Mouse (Mus musculus) intestine, embryonic 16.5 days (tissue): Measurements from ENCODE around the gene Egfl8. TPM values are rescaled to one million over a fixed set of nuclear protein-coding genes. Genes with fewer than 3 reads are reported as not detected.

ENCODE experiments used
- ATAC-seq: fragments of 200-750 bp; cut with Nextera tagmentation; 2 replicates; pipeline ENCODE4 v1.8.0; 2017; ENCODE audit warnings: moderate TSS enrichment, moderate library complexity
- H3K27ac ChIP-seq: fragments of 300-500 bp; sonication (generic); 2 replicates; pipeline ENCODE4 v1.5.1; 2014; ENCODE audit warnings: mild to moderate bottlenecking, low read length
- H3K27me3 ChIP-seq: fragments of 300-500 bp; sonication (generic); replicated peaks from 2 replicates; pipeline ENCODE4 v1.6.1; 2014; ENCODE audit warnings: low read length, control low read depth, mixed read lengths; ENCODE audit not compliant: control insufficient read depth, insufficient read depth
- H3K36me3 ChIP-seq: fragments of 300-500 bp; sonication (generic); 2 replicates; pipeline ENCODE4 v1.6.1; 2014; ENCODE audit warnings: low read length, control low read depth; ENCODE audit not compliant: control insufficient read depth, insufficient read depth
- H3K4me1 ChIP-seq: fragments of 300-500 bp; sonication (generic); 2 replicates; pipeline ENCODE4 v1.6.1; 2014; ENCODE audit warnings: low read length, control low read depth, mixed read lengths; ENCODE audit not compliant: control insufficient read depth, insufficient read depth
- H3K4me2 ChIP-seq: fragments of 300-500 bp; sonication (generic); 2 replicates; pipeline ENCODE4 v1.6.1; 2014; ENCODE audit warnings: low read depth, low read length, control low read depth
- H3K4me3 ChIP-seq: fragments of 300-500 bp; sonication (generic); 2 replicates; pipeline ENCODE4 v1.5.1; 2014; ENCODE audit warnings: mild to moderate bottlenecking, low read length
- H3K9ac ChIP-seq: fragments of 300-500 bp; sonication (generic); 2 replicates; pipeline ENCODE4 v1.6.1; 2014; ENCODE audit warnings: low read depth, low read length
- H3K9me3 ChIP-seq: fragments of 300-500 bp; sonication (generic); 2 replicates; pipeline ENCODE4 v1.6.1; 2016; ENCODE audit warnings: low read length, control low read depth; ENCODE audit not compliant: control insufficient read depth
- WGBS: fragments of 180-500 bp; shearing (Covaris S2); extraction: QIAGEN DNeasy Blood & Tissue Kit; methylation state at CpG from one replicate; pipeline ENCODE4 v1.1.7; 2014; 5-methylcytosine and 5-hydroxymethylcytosine counted together
- polyA plus RNA-seq: library from polyadenylated mRNA; unstranded; fragments of >200 nt; fragmentation: Nextera tagmentation; extraction: Ambion mirVana; gene quantifications from 2 replicates; pipeline ENCODE4 v1.2.1, GENCODE M21; 2015

Egfl8 gene
- polyA plus RNA-seq, 1 experiment from 2014 or later, result 4.6 TPM

DNA sequence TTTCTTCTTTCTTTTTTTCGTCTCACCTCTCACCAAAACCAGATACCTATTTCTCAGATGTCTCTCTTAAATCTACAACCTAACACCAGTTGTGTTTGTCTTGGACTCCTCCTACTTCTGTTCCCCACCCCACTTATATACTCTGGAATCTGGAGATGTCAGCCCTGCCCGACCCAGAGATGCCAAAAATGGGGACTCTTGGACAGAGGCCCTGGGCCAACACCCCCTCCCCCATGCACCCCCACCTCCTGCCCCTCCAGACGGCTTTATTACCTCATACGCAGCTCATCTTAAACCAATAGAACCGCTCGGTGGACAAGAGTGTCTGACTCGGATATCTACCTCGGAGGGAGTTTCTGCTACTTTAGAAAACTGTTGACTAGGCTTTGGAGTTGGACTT is 19.7 kb downstream of the Egfl8 start:
- Histone ChIP-seq H3K27ac (no peak overlapping the region), H3K27me3 (no peaks in the 10 kb centered on the region), H3K4me1 (peaks cover 34% of the 10 kb centered on the region), H3K36me3 (peaks cover 19% of the 10 kb centered on the region), H3K4me3 (no peak overlapping the region), H3K4me2 (no peak overlapping the region), H3K9me3 (no peaks in the 10 kb centered on the region), H3K9ac (no peak overlapping the region)
- no peak for ATAC-seq
- whole genome bisulfite sequencing, result 57% methylated on average over 8 of the region's 8 CpGs

- no peak for ATAC-seq
- Histone ChIP-seq H3K9ac (peak overlapping the region; percentile 99), H3K27ac (no peak overlapping the region; the same call in 1 of the 2 replicates), H3K36me3 (peaks cover 12% of the 10 kb centered on the region), H3K4me3 (peak overlapping the region; percentile 90), H3K4me2 (peak overlapping the region; percentile 92), H3K4me1 (peaks cover 55% of the 10 kb centered on the region), H3K27me3 (no peaks in the 10 kb centered on the region), H3K9me3 (no peaks in the 10 kb centered on the region)
- WGBS, result 35% methylated on average over 34 of the region's 34 CpGs
These were observed 21.8 kb downstream of the Egfl8 start for GRCm38 (mm10) chr17:34593752-34594525.

- Histone ChIP-seq H3K9ac (peak overlapping the region; percentile 99), H3K36me3 (peaks cover 12% of the 10 kb centered on the region), H3K4me3 (peak overlapping the region; percentile 90), H3K27ac (peak overlapping the region; percentile 99), H3K4me1 (peaks cover 57% of the 10 kb centered on the region), H3K9me3 (no peaks in the 10 kb centered on the region), H3K4me2 (peak overlapping the region; percentile 92), H3K27me3 (no peaks in the 10 kb centered on the region)
- ATAC-seq, result peak; percentile 10
- WGBS, result 1% methylated on average over 32 of the region's 32 CpGs
These were observed 22.9 kb downstream of the Egfl8 start for GRCm38 (mm10) chr17:34592581-34593549.

DNA sequence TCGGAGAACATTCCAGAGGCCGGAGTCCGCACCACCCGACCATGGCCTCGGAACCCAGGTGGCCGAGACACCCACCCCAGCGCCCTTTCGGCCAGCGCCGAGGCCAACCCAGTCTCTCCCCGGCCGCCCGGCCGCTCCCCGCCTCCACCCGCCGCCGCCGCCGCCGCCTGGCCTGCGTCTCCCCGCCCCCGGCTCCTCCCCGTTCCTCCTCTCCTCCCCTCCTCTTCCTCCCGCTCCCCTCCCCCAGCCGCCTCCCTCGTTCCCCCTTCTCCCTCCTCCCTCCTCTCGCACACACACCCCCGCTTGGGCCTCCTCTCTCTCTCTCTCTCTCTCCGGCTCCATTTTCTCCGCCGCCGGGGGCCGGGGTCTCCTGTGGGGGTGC is 23.8 kb downstream of the Egfl8 start:
- Histone ChIP-seq H3K4me1 (peaks cover 52% of the 10 kb centered on the region), H3K4me3 (peak overlapping the region; percentile 90), H3K27ac (peak overlapping the region; percentile 99), H3K36me3 (peaks cover 12% of the 10 kb centered on the region), H3K9ac (peak overlapping the region; percentile 99), H3K27me3 (no peaks in the 10 kb centered on the region), H3K4me2 (peak overlapping the region; percentile 92), H3K9me3 (no peaks in the 10 kb centered on the region)
- under 1% methylated on average over 33 of the region's 35 CpGs for WGBS
- peak; percentile 54 for ATAC-seq

GRCm38 (mm10) chr17:34591029-34591993 is 24.5 kb downstream of the Egfl8 start, which contains the start of gene Pbx2:
Pbx2 (plus strand) TSS chr17:34591266.
- ATAC-seq, result peak; percentile 16
- peaks cover 56% of the 10 kb centered on the region for H3K4me1 ChIP-seq
- peak within 1 kb of the TSS; percentile 90 for H3K4me3 ChIP-seq
- 7% methylated on average over 21 of the region's 21 CpGs for WGBS
- no peaks in the 10 kb centered on the region for H3K27me3 ChIP-seq
- H3K9ac ChIP-seq, result peak within 1 kb of the TSS; percentile 99
- H3K27ac ChIP-seq, result peak within 1 kb of the TSS; percentile 99
- H3K9me3 ChIP-seq, result no peaks in the 10 kb centered on the region
- peak within 1 kb of the TSS; percentile 92 for H3K4me2 ChIP-seq
- H3K36me3 ChIP-seq, result peaks cover 12% of the 10 kb centered on the region

DNA sequence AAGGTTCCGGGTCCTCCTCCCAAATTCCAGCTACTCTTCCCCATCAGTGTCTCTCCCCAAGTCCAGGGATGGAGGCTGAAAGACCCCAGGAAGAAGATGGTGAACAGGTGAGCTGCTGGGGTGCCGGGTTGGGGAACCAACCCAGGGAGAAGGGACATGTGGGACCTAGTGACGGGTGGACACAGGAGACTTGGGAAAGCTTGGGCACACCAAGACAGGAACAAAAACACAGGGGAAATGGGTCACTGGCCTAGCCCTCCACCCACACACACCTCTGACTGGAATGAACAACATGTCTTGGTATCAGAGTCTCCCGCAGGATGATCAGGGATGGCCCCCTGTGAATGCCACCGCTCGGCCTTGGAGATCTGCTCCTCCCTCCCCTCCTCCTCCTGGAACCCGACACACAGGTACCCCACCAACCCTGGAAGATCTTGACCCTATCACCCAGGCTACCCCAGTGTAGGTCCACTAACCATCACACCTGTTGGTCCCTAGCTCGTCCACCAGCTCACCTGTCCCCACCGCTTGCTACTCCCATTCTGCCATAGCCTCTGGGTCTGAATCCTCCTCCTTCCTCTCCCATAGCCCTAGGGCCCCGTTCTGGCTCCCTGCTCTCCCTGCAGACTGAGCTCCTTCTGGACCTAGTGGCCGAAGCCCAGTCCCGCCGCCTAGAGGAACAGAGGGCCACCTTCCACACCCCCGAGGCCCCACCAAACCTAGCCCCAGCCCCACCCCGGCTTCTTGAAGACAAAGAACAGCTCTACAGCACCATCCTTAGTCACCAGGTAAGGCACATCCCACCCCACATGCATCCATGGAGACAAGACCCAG is 25.4 kb downstream of the Egfl8 start:
- no peaks in the 10 kb centered on the region for H3K9me3 ChIP-seq
- peak overlapping the region; percentile 99 for H3K9ac ChIP-seq
- peak overlapping the region; percentile 90 for H3K4me3 ChIP-seq
- whole genome bisulfite sequencing, result 69% methylated on average over 15 of the region's 15 CpGs
- no peaks in the 10 kb centered on the region for H3K27me3 ChIP-seq
- ATAC-seq, result no peak
- peak overlapping the region; percentile 92 for H3K4me2 ChIP-seq
- H3K4me1 ChIP-seq, result peaks cover 61% of the 10 kb centered on the region
- peaks cover 6% of the 10 kb centered on the region for H3K36me3 ChIP-seq
- H3K27ac ChIP-seq, result peak overlapping the region; percentile 93

DNA sequence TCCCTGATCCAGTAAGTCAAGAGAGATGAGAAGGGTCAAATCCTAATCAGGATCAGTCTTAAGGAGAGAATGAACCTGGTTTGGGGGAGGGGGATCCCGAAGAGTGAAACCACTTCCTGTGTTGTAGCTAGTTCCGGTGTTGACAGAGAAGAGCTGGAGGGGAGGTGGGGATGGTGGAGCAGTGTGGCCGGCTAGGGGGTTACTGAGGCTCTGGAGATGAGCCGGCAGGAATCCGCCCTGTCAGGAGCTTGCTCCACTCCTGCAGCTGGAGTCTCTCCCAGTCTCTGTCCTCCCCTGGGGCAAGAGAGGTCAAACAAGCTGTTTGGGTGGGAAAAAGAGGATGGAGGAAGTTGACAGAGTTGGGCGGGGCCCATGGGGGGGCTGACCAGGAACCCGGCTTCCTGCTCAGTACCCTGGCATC is 26.1 kb downstream of the Egfl8 start, which contains the start of gene Gpsm3:
Gene Gpsm3 (plus strand): TSS at position 126 of the 421 bp plus-strand sequence.
- no peak for ATAC-seq
- H3K9ac ChIP-seq, result peak within 1 kb of the TSS; percentile 99
- H3K27ac ChIP-seq, result peak within 1 kb of the TSS; percentile 93
- H3K4me3 ChIP-seq, result peak within 1 kb of the TSS; percentile 90
- no peaks in the 10 kb centered on the region for H3K9me3 ChIP-seq
- H3K36me3 ChIP-seq, result 0 out of 2 replicates have a peak, but pooled peaks cover 1% of the 10 kb centered on the region
- peaks cover 57% of the 10 kb centered on the region for H3K4me1 ChIP-seq
- H3K27me3 ChIP-seq, result no peaks in the 10 kb centered on the region
- 19% methylated on average over 7 of the region's 7 CpGs for WGBS
- H3K4me2 ChIP-seq, result peak within 1 kb of the TSS; percentile 92

GRCm38 (mm10) chr17:34589206-34589605 is 26.6 kb downstream of the Egfl8 start:
- ATAC-seq, result no peak
- Histone ChIP-seq H3K4me3 (peak overlapping the region; percentile 24; the same call in 1 of the 2 replicates), H3K9ac (peak overlapping the region; percentile 99; the same call in 1 of the 2 replicates)

More at GRCm38 (mm10) chr17:34589206-34589605, 26.6 kb downstream of the Egfl8 start:
- H3K4me1 ChIP-seq, result peaks cover 52% of the 10 kb centered on the region
- peak overlapping the region; percentile 92 for H3K4me2 ChIP-seq
- H3K27me3 ChIP-seq, result no peaks in the 10 kb centered on the region
- H3K27ac ChIP-seq, result peak overlapping the region; percentile 93
- H3K9me3 ChIP-seq, result no peaks in the 10 kb centered on the region
- 52% methylated on average over 7 of the region's 7 CpGs for WGBS
- H3K36me3 ChIP-seq, result no peaks in the 10 kb centered on the region
